Mouse (Mus musculus): ENCODE data around the gene Tmem243.

GRCm38 (mm10) chr5:9107296-9108089, 7.0 kb downstream of the Tmem243 start:
- TF ChIP-seq POLR2A (IDR thresholded peaks at IDR 0.05; ENCODE audit: insufficient read depth, low read length): no peak
- TF ChIP-seq CTCF (IDR thresholded peaks at IDR 0.05; ENCODE audit: low read depth, low read length): no peak
